Mouse (Mus musculus): ENCODE measurements around the gene B830017H08Rik. TPM values are rescaled to one million over a fixed set of nuclear protein-coding genes. Genes with fewer than 3 reads are reported as not detected.

Gene B830017H08Rik
- polyA plus RNA-seq, 1 experiment from 2014 or later = 0.56 TPM

GRCm38 (mm10) chr16:17833681-17834399 lies 919 bp downstream of the B830017H08Rik start:
- no peak for ATAC-seq (ENCODE audit: insufficient number of reproducible peaks, insufficient read depth, low FRiP score, low TSS enrichment, low read depth)
- Histone ChIP-seq H3K4me2 (peak overlapping the region; percentile 98), H3K4me3 (replicated peaks) (peak overlapping the region; percentile 67), H3K27ac (0 out of 2 replicates have a peak overlapping the region, but pooled peaks have one; percentile 41), H3K9me3 (no peaks in the 10 kb centered on the region), H3K36me3 (0 out of 2 replicates have a peak, but pooled peaks cover 5% of the 10 kb centered on the region), H3K4me1 (replicated peaks) (peaks cover 36% of the 10 kb centered on the region), H3K27me3 (peaks cover 81% of the 10 kb centered on the region), H3K9ac (replicated peaks) (peak overlapping the region; percentile 79)
- WGBS = under 1% methylated on average over 88 of the region's 103 CpGs

DNA sequence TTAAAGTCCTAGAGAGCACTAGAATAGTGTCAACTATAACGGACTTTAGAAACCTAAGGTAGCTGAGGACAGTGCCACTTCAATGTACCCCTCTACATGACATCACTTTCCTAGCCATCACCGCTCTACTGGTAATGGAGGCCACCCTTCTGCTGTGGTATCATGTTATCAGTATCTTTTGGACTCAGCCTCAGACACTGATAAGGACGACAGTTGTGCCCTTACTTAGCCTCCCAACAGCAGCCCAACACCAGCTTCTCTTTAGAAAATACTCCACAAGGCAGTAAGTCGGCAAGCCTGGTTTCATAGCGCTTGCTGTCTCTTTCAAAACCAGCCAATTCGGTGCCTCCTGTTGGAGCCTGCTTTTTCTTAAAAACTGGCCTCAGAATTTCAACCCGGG lies 1.6 kb downstream of the B830017H08Rik start:
- Histone ChIP-seq H3K36me3 (0 out of 2 replicates have a peak, but pooled peaks cover 5% of the 10 kb centered on the region), H3K4me1 (replicated peaks) (peaks cover 33% of the 10 kb centered on the region), H3K9me3 (no peaks in the 10 kb centered on the region), H3K27ac (no peak overlapping the region), H3K4me2 (peak overlapping the region; percentile 98), H3K4me3 (replicated peaks) (peak overlapping the region; percentile 67; the same call in 1 of the 2 replicates), H3K27me3 (peaks cover 81% of the 10 kb centered on the region), H3K9ac (replicated peaks) (no peak overlapping the region)
- 51% methylated on average over 7 of the region's 7 CpGs for WGBS
- no peak for ATAC-seq (ENCODE audit: insufficient number of reproducible peaks, insufficient read depth, low FRiP score, low TSS enrichment, low read depth)

- no peak overlapping the region for H3K4me3 ChIP-seq (replicated peaks)
- H3K4me1 ChIP-seq (replicated peaks) = peaks cover 27% of the 10 kb centered on the region
- WGBS = 56% methylated on average over 13 of the region's 13 CpGs
- H3K4me2 ChIP-seq = no peak overlapping the region
- peaks cover 77% of the 10 kb centered on the region for H3K27me3 ChIP-seq
- ATAC-seq (ENCODE audit: insufficient number of reproducible peaks, insufficient read depth, low FRiP score, low TSS enrichment, low read depth) = no peak
- no peaks in the 10 kb centered on the region for H3K9me3 ChIP-seq
- peaks cover 11% of the 10 kb centered on the region; the same call in 1 of the 2 replicates for H3K36me3 ChIP-seq
- H3K27ac ChIP-seq = no peak overlapping the region
- no peak overlapping the region for H3K9ac ChIP-seq (replicated peaks)
These were observed 2.6 kb downstream of the B830017H08Rik start for GRCm38 (mm10) chr16:17835481-17835880.

- H3K27ac ChIP-seq = no peak within 1 kb of the TSS
- peaks cover 10% of the 10 kb centered on the region for H3K4me1 ChIP-seq (replicated peaks)
- peaks cover 51% of the 10 kb centered on the region for H3K27me3 ChIP-seq
These were observed 5.1 kb downstream of the B830017H08Rik start, which contains the start of gene Car15 for GRCm38 (mm10) chr16:17838051-17838450. TSS of gene Car15 (minus strand) at chr16:17838364.

DNA sequence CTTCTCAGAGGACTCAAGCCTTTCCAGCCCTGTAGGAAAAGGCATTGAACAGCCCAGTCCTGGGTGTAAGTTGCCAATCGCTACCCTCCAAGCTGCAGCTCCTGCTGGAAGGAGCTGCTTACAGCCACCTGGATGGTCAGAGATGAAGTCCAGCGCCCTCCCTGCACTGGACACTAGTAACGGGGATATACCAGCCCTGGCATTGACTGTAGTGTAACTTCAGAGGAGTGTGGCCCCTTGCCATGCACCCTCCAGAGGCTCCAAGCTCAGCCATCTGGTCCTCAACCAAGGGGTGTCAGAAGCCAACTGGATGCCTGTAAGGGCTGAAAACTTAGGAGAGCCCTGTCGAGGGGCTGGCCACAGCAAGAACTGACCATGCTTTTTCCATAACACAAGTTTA lies 7.1 kb downstream of the B830017H08Rik start:
- H3K27ac ChIP-seq = no peak overlapping the region
- no peak overlapping the region for H3K9ac ChIP-seq (replicated peaks)
- H3K4me1 ChIP-seq (replicated peaks) = no peaks in the 10 kb centered on the region
- peaks cover 32% of the 10 kb centered on the region for H3K27me3 ChIP-seq
- WGBS = 86% methylated on average over 4 of the region's 4 CpGs
- ATAC-seq (ENCODE audit: insufficient number of reproducible peaks, insufficient read depth, low FRiP score, low TSS enrichment, low read depth) = no peak
- H3K4me3 ChIP-seq (replicated peaks) = no peak overlapping the region
- no peak overlapping the region for H3K4me2 ChIP-seq
- peaks cover 56% of the 10 kb centered on the region for H3K36me3 ChIP-seq
- H3K9me3 ChIP-seq = no peaks in the 10 kb centered on the region

More at GRCm38 (mm10) chr16:17838051-17838450, 5.1 kb downstream of the B830017H08Rik start, which contains the start of gene Car15:
- ATAC-seq (ENCODE audit: insufficient number of reproducible peaks, insufficient read depth, low FRiP score, low TSS enrichment, low read depth) = no peak
- no peak within 1 kb of the TSS for H3K4me2 ChIP-seq
- H3K9me3 ChIP-seq = no peaks in the 10 kb centered on the region
- H3K4me3 ChIP-seq (replicated peaks) = no peak within 1 kb of the TSS
- peaks cover 37% of the 10 kb centered on the region for H3K36me3 ChIP-seq
- WGBS = 73% methylated on average over 6 of the region's 6 CpGs
- H3K9ac ChIP-seq (replicated peaks) = no peak within 1 kb of the TSS

GRCm38 (mm10) chr16:17842437-17842836 lies 9.5 kb downstream of the B830017H08Rik start:
- Histone ChIP-seq H3K36me3 (peaks cover 81% of the 10 kb centered on the region), H3K27ac (no peak overlapping the region), H3K4me2 (no peak overlapping the region), H3K4me1 (replicated peaks) (no peaks in the 10 kb centered on the region), H3K9me3 (no peaks in the 10 kb centered on the region), H3K4me3 (replicated peaks) (no peak overlapping the region), H3K9ac (replicated peaks) (no peak overlapping the region), H3K27me3 (peaks cover 7% of the 10 kb centered on the region)
- ATAC-seq (ENCODE audit: insufficient number of reproducible peaks, insufficient read depth, low FRiP score, low TSS enrichment, low read depth) = no peak
- WGBS = 94% methylated on average over 7 of the region's 7 CpGs

DNA sequence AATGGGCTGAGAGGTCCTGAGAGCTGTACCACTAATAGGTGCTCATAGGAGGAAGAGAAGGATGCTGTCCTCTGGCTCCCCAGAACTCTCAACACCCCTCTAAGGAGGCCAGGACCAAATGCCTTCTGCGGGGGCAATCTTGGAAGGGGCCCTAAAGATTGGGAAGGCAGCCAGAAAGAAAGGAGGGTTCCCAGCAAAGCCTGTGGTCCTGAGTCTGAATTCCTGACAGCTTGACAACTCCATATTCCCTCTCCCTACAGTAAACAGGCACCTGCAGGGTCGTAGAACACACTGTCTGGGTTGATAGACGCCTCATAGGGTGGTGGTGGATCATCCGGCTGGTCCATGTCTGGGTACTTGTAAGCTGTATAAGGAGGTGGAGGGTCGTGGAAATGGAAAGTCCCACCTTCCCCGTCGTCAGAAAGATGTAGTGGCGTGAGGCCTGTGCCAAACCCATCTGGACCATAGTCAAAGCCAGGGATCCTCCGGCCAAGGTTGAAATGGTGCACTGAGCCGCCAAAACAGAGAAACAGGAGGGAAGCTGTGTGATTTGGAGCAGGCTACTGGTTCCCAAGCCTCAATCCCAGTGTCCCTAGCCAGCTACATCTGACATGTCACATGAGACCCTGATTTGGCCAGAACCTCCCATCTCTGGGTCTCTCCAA lies 10.9 kb downstream of the B830017H08Rik start:
- no peaks in the 10 kb centered on the region for H3K4me1 ChIP-seq (replicated peaks)
- H3K9ac ChIP-seq (replicated peaks) = no peak overlapping the region
- H3K4me3 ChIP-seq (replicated peaks) = no peak overlapping the region
- H3K9me3 ChIP-seq = no peaks in the 10 kb centered on the region
- ATAC-seq (ENCODE audit: insufficient number of reproducible peaks, insufficient read depth, low FRiP score, low TSS enrichment, low read depth) = no peak
- no peak overlapping the region for H3K27ac ChIP-seq
- WGBS = 86% methylated on average over 10 of the region's 10 CpGs
- no peak overlapping the region for H3K4me2 ChIP-seq
- peaks cover 91% of the 10 kb centered on the region for H3K36me3 ChIP-seq
- no peaks in the 10 kb centered on the region for H3K27me3 ChIP-seq

DNA sequence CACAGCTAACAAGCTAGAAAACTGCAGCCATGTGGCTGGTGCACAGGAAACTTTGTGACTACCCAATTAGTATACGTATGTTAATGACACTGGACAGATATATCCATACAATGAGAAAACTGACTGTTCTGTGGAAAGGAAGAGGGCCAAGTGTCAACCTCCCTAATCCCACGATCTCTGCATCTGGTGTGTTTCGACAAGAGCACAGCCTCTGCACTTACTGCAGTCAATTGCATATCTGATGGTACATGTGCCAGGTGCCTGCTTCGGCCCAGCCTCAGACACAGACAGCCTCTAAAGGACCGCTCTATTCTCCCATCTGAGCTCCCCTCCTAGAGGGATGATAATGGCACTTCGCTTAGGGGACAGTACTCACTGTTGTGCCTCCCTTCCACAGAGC lies 15.5 kb downstream of the B830017H08Rik start:
- H3K27me3 ChIP-seq = no peaks in the 10 kb centered on the region
- H3K9me3 ChIP-seq = no peaks in the 10 kb centered on the region
- H3K27ac ChIP-seq = no peak overlapping the region
- no peak for ATAC-seq (ENCODE audit: insufficient number of reproducible peaks, insufficient read depth, low FRiP score, low TSS enrichment, low read depth)
- no peak overlapping the region for H3K9ac ChIP-seq (replicated peaks)
- no peak overlapping the region for H3K4me3 ChIP-seq (replicated peaks)
- 95% methylated on average over 6 of the region's 6 CpGs for WGBS
- no peaks in the 10 kb centered on the region for H3K4me1 ChIP-seq (replicated peaks)
- H3K36me3 ChIP-seq = peaks cover 93% of the 10 kb centered on the region
- H3K4me2 ChIP-seq = no peak overlapping the region

DNA sequence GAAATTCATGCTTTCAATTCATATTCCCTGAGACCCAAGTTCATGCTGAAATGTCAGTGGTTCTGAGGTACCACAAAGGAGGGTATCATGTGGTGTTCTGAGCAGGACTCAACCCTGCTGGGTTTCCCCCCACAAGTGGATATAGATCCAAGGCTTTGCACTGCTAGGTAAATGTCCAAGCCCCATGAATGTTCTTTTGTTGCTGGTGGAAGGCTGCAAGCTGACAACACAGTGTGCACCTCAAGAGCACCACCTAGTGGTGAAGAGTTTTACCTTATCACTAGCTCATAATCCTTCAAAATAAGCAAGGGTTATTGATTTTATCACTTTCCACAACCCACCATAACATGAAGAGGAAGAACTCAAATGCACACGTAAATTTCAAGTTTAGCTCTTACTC lies 16.0 kb downstream of the B830017H08Rik start:
- Histone ChIP-seq H3K9me3 (no peaks in the 10 kb centered on the region), H3K9ac (replicated peaks) (no peak overlapping the region), H3K4me1 (replicated peaks) (no peaks in the 10 kb centered on the region), H3K27ac (no peak overlapping the region), H3K27me3 (no peaks in the 10 kb centered on the region), H3K36me3 (peaks cover 92% of the 10 kb centered on the region), H3K4me3 (replicated peaks) (no peak overlapping the region), H3K4me2 (no peak overlapping the region)
- 37% methylated on average over 1 of the region's 1 CpGs for WGBS
- ATAC-seq (ENCODE audit: insufficient number of reproducible peaks, insufficient read depth, low FRiP score, low TSS enrichment, low read depth) = no peak

GRCm38 (mm10) chr16:17849486-17849885 lies 16.6 kb downstream of the B830017H08Rik start:
- no peaks in the 10 kb centered on the region for H3K9me3 ChIP-seq
- no peak for ATAC-seq (ENCODE audit: insufficient number of reproducible peaks, insufficient read depth, low FRiP score, low TSS enrichment, low read depth)
- peaks cover 92% of the 10 kb centered on the region for H3K36me3 ChIP-seq
- H3K4me3 ChIP-seq (replicated peaks) = no peak overlapping the region
- H3K4me1 ChIP-seq (replicated peaks) = no peaks in the 10 kb centered on the region
- no peak overlapping the region for H3K27ac ChIP-seq
- H3K4me2 ChIP-seq = no peak overlapping the region
- no peaks in the 10 kb centered on the region for H3K27me3 ChIP-seq
- no peak overlapping the region for H3K9ac ChIP-seq (replicated peaks)
- WGBS = 91% methylated on average over 6 of the region's 6 CpGs

DNA sequence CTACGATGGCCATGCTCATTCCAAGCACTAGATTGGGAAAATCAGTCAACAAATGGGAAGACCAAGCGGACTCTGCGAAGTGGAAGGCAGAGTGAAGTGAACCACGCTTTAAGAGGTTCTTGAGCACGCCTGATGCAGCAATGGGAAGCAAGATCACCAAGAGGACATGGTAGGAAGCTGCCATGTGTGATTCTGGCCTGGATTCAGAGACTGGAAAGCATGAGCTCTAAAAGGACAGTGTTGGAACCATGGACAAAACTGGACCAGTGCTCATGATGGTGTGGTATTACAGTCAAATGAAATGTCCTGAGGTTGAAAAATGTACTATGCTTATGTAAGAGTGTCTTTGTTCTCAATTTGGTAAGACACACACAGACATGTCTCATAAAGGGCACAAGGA lies 18.4 kb downstream of the B830017H08Rik start:
- Histone ChIP-seq H3K9me3 (no peaks in the 10 kb centered on the region), H3K4me3 (replicated peaks) (no peak overlapping the region), H3K4me1 (replicated peaks) (no peaks in the 10 kb centered on the region), H3K4me2 (no peak overlapping the region), H3K9ac (replicated peaks) (no peak overlapping the region), H3K27me3 (no peaks in the 10 kb centered on the region), H3K36me3 (peaks cover 90% of the 10 kb centered on the region), H3K27ac (no peak overlapping the region)
- ATAC-seq (ENCODE audit: insufficient number of reproducible peaks, insufficient read depth, low FRiP score, low TSS enrichment, low read depth) = no peak
- WGBS = 92% methylated on average over 5 of the region's 5 CpGs

All from limb, embryonic 12.5 days (tissue).